Mouse (Mus musculus): ENCODE data around the gene Pank3.

- TF ChIP-seq POLR2A (IDR thresholded peaks at IDR 0.05; ENCODE audit: extremely low read depth, insufficient read depth, low read length) (no peak), CTCF (IDR thresholded peaks at IDR 0.05; ENCODE audit: extremely low read depth, insufficient read depth, low read length) (no peak)
These were observed 24.7 kb upstream of the Pank3 start for GRCm38 (mm10) chr11:35744571-35744970.
